Mouse (Mus musculus): ENCODE measurements around the gene Tuba1c.

Tuba1c gene

GRCm38 (mm10) chr15:99029619-99030584, at the start of gene Tuba1c:
Gene Tuba1c (plus strand): TSS chr15:99029891.
- in situ Hi-C loops (cut with MboI, MseI), result loop anchor here (5.0 kb wide), 2 partner anchors 98 to 303 kb away; partner anchors contain the start of genes Fkbp11 and Tuba1b

DNA sequence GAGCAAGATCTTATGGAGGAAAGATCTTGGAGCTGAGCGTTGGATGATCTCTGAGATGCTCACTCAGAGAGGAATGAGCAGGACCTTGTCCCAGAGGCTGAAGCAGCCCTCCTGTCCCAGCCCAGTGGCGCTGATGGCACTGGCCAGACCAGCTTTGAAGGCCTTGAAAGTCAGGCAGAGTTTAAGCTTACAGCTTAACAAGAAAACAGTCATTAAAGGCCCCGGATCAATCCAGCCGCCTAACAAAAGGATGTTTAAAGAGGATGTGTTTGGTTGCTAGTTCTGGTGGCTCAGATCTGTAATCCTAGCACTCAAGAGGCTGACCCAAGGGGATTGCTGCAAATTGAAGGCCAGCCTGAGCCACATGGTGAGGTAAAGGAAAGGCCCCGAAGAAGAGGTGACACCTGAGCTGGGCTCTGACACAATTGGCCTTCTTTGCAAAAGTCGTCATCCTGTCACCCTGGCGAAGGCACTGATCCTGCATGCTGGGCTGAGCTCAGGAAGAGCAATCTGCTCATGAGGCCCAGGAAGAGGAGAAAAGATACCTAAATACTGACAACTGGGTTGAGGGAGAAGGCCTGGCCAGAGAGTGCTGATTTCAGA, 49.6 kb upstream of the Tuba1c start:
- in situ Hi-C loops (cut with MboI, MseI), result loop anchor here (5.0 kb wide), 1 partner anchor 38 kb away; no protein-coding TSS in a partner anchor

DNA sequence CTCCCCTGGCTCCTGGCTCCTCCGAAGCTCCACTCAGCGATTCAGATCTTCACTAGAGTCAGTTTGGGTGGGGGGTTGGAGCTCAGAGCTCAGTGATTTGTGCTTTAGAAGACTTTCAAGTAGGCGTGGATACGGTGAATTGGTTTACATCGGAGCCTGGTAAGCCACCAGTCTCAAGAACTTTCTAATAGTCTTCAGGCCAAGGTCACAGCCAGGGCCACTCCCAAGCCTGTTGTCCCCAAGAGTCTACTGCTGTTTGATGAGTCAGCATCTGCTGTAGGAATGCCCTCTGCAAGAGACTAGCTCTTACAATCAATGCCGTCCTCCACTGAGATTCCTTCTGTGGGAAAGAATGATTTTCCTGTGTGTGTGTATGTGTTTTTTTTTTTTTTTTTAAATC, 47.6 kb upstream of the Tuba1c start:
- in situ Hi-C loops (cut with MboI, MseI), result loop anchor here (5.0 kb wide), 1 partner anchor 40 kb away; no protein-coding TSS in a partner anchor

DNA sequence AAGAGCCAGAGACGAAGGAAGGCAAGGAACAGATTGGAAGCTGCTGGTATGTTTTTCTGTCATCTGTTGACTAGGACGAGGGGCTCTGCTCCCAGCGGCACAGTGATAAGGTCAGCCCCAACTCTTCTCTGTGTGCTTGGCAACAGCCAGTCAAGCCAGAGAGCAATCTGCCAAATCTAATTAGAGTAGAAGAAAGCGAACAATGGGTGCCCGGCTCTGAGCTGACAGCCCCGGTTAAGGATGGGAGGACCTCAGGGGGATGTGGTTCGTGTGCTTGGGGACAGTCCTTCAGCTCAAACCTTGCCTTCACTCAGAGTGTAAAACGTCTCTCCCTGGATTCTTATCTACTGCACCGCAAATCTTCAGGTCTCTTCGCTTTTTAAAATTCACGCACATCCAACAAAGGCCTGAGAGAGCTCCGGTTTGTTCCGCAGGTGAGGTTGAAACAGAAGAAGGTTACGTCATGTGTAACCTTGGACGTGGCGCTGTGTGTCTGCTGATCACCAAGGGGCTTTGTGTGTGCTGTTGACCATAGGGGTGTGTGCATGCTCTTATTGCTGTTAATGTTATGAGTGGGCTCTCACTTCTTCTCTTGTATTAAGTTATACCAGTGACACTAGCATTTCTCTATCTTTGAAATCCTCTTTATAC, 46.1 kb upstream of the Tuba1c start:
- in situ Hi-C loops (cut with MboI, MseI), result loop anchor here (5.0 kb wide), 1 partner anchor 41 kb away; no protein-coding TSS in a partner anchor

DNA sequence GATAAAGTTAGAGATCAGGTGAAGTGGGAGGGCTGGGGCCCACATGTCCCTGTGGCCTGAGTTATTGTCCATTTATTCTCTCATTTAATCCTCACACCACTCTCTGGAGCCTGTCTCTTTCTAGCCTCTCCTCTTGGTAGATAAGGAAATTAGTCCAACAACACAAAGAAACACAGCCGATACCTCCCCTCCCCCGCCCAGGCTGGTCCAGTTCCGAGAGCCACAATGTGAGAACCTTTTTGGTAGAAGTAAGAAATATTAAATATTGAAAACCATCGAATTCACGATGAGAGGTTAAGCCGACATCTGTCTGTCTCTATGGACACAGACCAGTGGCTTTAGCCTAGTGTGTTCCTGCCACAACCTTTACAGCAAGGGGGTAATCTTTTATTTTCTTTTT, 45.0 kb upstream of the Tuba1c start:
- in situ Hi-C loops (cut with MboI, MseI), result loop anchor here (5.0 kb wide), 1 partner anchor 42 kb away; no protein-coding TSS in a partner anchor

GRCm38 (mm10) chr15:98985240-98985981, 44.3 kb upstream of the Tuba1c start:
- in situ Hi-C loops (cut with MboI, MseI), result no loop called here

DNA sequence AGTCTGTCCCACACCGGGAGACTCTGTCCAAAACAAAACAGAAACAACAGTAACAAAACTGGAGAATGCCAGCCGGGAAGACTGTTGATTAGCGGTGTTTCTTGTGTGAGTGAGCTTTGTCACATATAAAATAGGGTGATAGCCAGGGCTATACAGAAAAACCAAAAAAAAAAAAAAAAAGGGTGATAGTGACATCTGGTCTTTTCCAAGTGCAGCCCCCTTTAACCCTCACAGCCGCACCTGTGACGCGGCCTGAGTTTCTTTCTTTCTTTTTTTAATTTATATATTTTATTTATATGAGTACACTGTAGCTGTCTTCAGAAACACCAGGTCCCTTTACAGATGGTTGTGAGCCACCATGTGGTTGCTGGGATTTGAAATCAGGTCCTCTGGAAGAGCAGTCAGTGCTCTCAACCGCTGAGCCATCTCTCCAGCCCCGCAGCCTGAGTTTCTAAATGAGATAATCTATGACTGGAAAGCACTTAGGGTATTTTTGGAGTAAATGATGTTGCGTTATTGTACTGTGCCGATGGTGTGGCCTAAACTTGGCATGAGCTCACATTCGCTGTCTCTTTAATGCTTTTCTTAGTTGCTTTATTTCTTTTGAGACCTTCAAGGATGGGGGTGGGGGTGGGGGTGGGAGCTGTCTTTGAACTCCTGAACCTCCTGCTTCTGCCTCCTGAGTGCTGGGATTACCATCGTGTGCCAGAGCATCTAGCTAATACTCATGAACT, 43.5 kb upstream of the Tuba1c start:
- in situ Hi-C loops (cut with MboI, MseI), result no loop called here

DNA sequence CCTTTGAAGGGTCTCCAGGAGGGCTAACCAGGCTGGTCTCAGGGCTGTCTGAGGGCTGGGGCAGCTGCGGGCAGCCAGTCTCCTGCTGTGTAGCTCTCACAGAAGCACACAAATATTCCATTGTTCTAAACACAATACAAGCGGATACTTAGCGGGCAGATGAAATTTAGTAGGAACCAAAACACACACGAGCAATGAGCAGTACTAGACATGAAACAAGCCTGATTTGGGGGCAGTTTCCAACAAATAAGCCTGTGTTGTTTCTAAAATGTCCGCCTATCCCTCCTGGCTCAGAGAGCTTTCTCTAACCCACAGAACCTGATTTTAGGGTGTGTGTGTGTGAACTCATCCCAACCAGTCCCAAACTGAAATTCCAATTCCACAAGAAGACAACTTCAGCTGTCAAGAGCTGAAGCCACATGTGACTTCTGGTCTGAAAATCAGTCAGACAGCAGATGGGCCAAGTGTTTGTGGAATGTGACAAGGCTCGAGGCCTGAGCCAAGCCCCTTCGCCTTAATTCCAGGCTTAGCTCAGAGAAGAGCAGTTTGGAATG, 42.5 kb upstream of the Tuba1c start:
- in situ Hi-C loops (cut with MboI, MseI), result no loop called here

DNA sequence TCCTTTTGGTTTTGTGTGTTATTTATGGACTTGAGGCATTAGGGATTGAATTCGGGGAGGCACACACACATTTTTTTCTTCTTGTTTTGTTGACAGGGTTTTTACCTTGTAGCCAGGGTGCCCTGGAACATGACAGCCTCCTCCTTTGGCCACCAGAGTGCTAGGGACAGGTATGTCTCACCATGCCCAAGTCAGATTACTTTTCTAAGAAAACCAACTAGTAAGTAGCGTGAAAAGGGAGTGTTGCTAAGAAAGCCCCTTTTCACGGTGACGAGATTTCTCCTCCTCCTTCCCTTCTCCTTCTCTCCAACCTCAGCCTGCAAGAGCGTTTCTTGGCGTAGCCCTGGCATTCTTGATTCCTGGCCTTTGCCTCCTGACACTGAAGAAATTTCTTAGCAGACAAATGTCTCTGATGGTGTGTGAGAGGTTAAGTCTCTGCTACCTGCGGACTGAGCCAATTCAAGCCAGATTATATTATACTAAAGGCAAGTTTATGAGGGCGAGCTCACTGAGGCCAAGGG, 42.0 kb upstream of the Tuba1c start:
- in situ Hi-C loops (cut with MboI, MseI), result no loop called here

GRCm38 (mm10) chr15:98988787-98989186, 40.9 kb upstream of the Tuba1c start:
- in situ Hi-C loops (cut with MboI, MseI), result no loop called here

DNA sequence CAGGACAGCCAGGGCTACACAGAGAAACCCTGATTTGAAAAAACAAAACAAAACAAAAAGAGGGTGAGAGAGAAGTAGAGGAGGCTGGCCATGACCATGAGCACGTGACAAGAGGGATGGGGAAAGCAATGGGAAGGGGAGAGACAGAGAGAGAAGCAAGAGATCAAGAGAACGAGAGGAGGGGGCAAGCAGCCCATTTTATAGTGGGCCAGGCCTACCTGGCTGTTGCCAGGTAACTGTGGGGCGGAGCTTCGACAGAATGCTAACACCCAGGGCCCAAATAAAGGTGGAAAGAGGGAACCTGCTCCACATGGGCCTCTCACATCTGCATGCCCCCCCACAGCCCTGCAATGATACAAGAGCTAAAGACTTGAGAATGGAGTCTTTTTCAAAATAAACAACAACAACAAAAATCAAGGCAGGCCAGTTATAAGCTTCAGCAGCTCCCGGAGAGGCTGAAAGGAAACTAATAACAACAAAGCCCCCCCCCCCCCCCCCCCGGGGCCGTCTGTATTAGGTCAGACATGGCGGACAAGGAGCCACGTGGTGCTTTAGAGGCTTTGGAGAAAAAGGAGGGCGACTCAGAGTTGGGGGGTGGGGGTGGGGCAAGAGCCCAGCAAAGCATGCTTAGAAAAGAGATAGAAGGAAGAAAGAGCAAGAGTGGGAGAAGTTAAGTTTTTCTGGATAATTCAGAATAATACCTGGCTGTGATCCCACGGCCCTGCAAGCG, 39.8 kb upstream of the Tuba1c start:
- in situ Hi-C loops (cut with MboI, MseI), result no loop called here

- in situ Hi-C loops (cut with MboI, MseI), result no loop called here
Observed at GRCm38 (mm10) chr15:98990669-98991539, 38.8 kb upstream of the Tuba1c start.

- in situ Hi-C loops (cut with MboI, MseI), result no loop called here
Observed at GRCm38 (mm10) chr15:98991540-98992050, 38.1 kb upstream of the Tuba1c start.

- in situ Hi-C loops (cut with MboI, MseI), result no loop called here
Observed at GRCm38 (mm10) chr15:98992086-98992912, 37.4 kb upstream of the Tuba1c start.

DNA sequence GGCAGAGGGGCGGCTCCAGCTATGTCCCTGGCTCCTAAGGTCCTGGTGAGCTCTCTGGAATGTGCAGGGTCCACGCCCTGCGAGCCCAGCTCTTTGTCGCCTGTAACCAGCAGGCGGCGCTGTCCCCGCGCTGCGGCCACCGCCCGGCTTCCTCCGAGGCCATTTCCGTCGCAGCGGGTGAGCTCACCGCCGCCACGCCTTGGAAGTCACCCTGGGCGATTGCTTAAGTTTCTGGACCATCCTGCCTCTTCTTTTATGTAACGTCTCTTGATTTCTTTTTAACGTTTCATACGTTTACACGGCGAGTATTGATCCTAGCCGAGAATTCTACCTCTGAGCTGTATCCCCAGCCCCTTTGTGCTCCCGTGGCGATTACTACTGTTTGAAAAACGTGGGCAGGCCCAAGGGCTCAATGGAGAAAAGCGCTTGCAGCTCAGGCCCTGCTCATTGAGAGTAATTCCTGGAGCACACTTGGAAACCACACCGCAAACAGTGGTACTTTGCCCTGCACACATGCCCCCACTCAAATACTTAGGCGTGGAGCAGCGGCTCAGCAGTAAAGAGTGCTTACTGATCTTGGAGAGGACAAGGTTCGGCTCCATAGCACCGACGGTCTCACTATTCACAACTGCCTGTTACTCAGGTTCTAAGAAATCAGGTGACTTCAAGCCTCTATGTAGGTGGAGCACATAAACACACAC, 36.4 kb upstream of the Tuba1c start:
- in situ Hi-C loops (cut with MboI, MseI), result no loop called here

GRCm38 (mm10) chr15:98993865-98994264, 35.8 kb upstream of the Tuba1c start:
- in situ Hi-C loops (cut with MboI, MseI), result no loop called here
